Mouse (Mus musculus): ENCODE data around the gene Atp5j2. TPM values are rescaled to one million over a fixed set of nuclear protein-coding genes. Genes with fewer than 3 reads are reported as not detected.

The Atp5j2 gene
- total RNA-seq, 2 experiments from 2014 or later: 241 to 256 TPM

- DNase-seq (ENCODE audit: low spot score in 2 of 2): no peak
These were observed 10.6 kb upstream of the Atp5j2 start for GRCm38 (mm10) chr5:145202446-145202845.

GRCm38 (mm10) chr5:145201321-145201991 lies 9.6 kb upstream of the Atp5j2 start, which contains the start of gene Zkscan14:
Zkscan14 (minus strand) TSS chr5:145201868.
- peak; percentile 64 to 85 for DNase-seq (ENCODE audit: low spot score in 2 of 2)

- DNase-seq (ENCODE audit: low spot score in 2 of 2): no peak
These were observed 8.5 kb upstream of the Atp5j2 start for GRCm38 (mm10) chr5:145200387-145200786.

- peak; percentile 87 to 95 for DNase-seq (ENCODE audit: low spot score in 2 of 2)
These were observed 725 bp downstream of the Atp5j2 start for GRCm38 (mm10) chr5:145190875-145191798.

GRCm38 (mm10) chr5:145190373-145190772 lies 1.5 kb downstream of the Atp5j2 start:
- no peak for DNase-seq (ENCODE audit: low spot score in 2 of 2)

GRCm38 (mm10) chr5:145189416-145189815 lies 2.4 kb downstream of the Atp5j2 start:
- DNase-seq (ENCODE audit: low spot score in 2 of 2): no peak

- no peak for DNase-seq (ENCODE audit: low spot score in 2 of 2)
These were observed 6.6 kb downstream of the Atp5j2 start for GRCm38 (mm10) chr5:145185244-145185643.

- DNase-seq (ENCODE audit: low spot score in 2 of 2): no peak
These were observed 13.3 kb downstream of the Atp5j2 start for GRCm38 (mm10) chr5:145178461-145178980.

- no peak for DNase-seq (ENCODE audit: low spot score in 2 of 2)
These were observed 24.6 kb downstream of the Atp5j2 start for GRCm38 (mm10) chr5:145167306-145167661.

- peak; percentile 98 to 100 for DNase-seq (ENCODE audit: low spot score in 2 of 2)
These were observed 25.1 kb downstream of the Atp5j2 start, which contains the start of the genes Ptcd1 and Cpsf4 for GRCm38 (mm10) chr5:145166536-145167305. Ptcd1 (minus strand) TSS chr5:145167108. Cpsf4 (plus strand) TSS chr5:145167213.

- DNase-seq (ENCODE audit: low spot score in 2 of 2): no peak
These were observed 26.7 kb downstream of the Atp5j2 start for GRCm38 (mm10) chr5:145165184-145165583.

- peak in 1 of 2 experiments; percentile 30 for DNase-seq (ENCODE audit: low spot score in 2 of 2)
These were observed 27.2 kb downstream of the Atp5j2 start for GRCm38 (mm10) chr5:145164710-145165109.

- no peak for DNase-seq (ENCODE audit: low spot score in 2 of 2)
These were observed 30.5 kb downstream of the Atp5j2 start for GRCm38 (mm10) chr5:145161361-145161760.

- DNase-seq (ENCODE audit: low spot score in 2 of 2): no peak
These were observed 39.2 kb downstream of the Atp5j2 start for GRCm38 (mm10) chr5:145152690-145153089.

GRCm38 (mm10) chr5:145149294-145149693 lies 42.6 kb downstream of the Atp5j2 start:
- no peak for DNase-seq (ENCODE audit: low spot score in 2 of 2)

- no peak for DNase-seq (ENCODE audit: low spot score in 2 of 2)
These were observed 44.1 kb downstream of the Atp5j2 start for GRCm38 (mm10) chr5:145147748-145148147.

GRCm38 (mm10) chr5:145140611-145141010 lies 51.3 kb downstream of the Atp5j2 start:
- no peak for DNase-seq (ENCODE audit: low spot score in 2 of 2)

GRCm38 (mm10) chr5:145139571-145140519 lies 52.0 kb downstream of the Atp5j2 start, which contains the start of the genes Pdap1 and Bud31:
Pdap1 (minus strand) TSS chr5:145140238.
Bud31 (plus strand) TSS chr5:145140362.
- peak; percentile 96 to 97 for DNase-seq (ENCODE audit: low spot score in 2 of 2)

- no peak for DNase-seq (ENCODE audit: low spot score in 2 of 2)
These were observed 53.0 kb downstream of the Atp5j2 start for GRCm38 (mm10) chr5:145138836-145139235.
